Mouse (Mus musculus) gastrocnemius, postnatal 25 days (tissue): ENCODE data around the gene Cnbd2. TPM values are rescaled to one million over a fixed set of nuclear protein-coding genes. Genes with fewer than 3 reads are reported as not detected.

Experiments used
- DNase-seq: peaks from one replicate; pipeline ENCODE4 v3.0.0; 2022
- long read RNA-seq, 2 experiments: library from polyadenylated mRNA; stranded (forward); transcript quantifications; one replicate each; pipeline ENCODE4 v2.0.0; 2021
- total RNA-seq, 2 experiments: library from RNA; stranded (reverse); gene quantifications; 1 replicate in 1 of 2; 2 replicates in 1 of 2; pipeline ENCODE4 v1.2.3; 2021

Gene Cnbd2
- under 1 TPM; 0.84 to 0.91 TPM for total RNA-seq
- long read RNA-seq, experiment 1, partial matches to known transcripts: 0 of 4 reads
- long read RNA-seq, experiment 1, other reads (novel, unspliced or antisense): 4 of 4 reads
- long read RNA-seq, experiment 2, partial matches to known transcripts: 1 of 3 reads
- long read RNA-seq, experiment 2, other reads (novel, unspliced or antisense): 1 of 3 reads

DNA sequence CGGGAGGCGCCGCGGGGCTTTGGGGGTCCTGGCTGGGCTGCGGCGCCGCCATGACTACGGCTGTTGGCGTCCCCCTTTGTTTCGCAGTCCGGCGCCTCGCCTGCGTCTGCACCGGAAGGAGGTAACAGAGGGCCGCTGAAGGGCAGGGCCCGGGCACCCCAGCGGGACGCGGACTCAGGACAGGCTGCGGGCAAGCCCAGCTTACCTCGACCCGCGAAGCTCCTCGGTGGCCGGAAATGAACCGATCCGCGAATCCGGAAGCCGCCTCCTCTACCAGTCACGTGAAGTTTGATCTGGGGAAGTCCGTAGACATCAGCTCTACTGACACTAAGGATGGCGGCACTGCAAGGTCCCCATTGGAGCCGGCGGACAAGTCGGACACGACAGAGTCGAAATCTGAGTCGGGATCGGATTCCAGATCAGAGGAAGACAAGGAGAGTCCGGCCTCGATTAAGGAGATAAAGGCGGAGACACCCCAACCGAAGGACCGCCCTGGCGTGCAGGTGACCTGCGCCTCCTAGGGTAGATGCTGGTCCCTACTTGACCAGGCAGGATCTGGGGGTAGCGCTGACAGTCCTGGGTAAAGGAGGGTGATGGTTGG lies at the start of gene Cnbd2, which contains the start of gene Scand1:
Gene Cnbd2, plus strand, starts transcription at position 3 of the 601 bp plus-strand sequence.
Gene Scand1, minus strand, starts transcription at position 408 of the 601 bp plus-strand sequence.
- DNase-seq: peak; percentile 80

DNA sequence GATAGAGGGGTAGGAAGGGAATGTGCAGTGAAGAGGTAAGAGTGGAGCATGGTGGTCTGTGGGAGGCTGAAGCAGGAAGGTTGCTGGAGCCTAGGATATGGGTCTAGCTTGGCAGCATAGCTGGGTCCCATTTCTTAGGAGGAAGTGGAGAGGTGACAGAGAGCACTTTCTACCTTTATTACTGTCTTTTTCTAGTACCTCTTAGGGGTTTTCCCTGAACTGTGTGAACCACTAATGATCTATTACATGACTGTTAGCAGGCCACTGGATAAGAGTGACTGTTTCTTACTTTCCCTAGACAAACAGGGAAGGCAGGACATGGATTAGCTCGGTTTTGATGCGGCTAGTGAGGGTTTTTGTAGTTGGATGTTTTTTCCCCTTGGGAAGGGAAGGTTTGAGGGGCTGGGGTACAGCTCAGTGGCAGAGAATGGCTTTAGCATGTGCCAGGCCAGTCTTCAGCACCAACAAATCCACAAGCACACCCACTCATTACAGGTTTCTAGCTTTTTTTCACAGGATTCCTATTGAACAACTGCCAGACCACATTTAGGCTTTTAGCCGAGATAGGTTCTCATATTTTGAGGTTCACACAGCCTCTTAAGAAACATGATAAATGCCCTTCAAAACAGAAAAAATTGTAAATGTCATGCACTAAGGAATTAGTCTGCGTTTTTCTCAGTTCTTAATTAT lies 48.8 kb upstream of the Cnbd2 start:
- no peak for DNase-seq

DNA sequence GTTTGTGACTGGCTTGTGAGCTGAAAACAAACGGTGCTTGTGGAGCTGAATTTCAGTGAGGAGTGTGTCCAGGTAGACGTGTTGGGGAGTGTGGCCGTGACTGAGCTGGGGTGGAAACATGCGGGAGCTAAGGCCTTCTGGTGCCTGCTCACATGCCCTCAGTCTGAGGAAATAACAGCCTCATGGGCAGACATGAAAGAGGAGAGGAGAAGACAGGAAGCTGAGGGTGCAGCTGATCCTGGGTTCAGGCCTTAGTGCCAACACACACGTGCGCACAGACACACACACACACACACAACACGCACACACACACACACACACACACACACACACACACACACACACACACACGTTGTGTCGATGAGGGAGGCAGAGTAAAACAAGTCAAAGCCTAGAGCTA lies 44.5 kb upstream of the Cnbd2 start:
- no peak for DNase-seq

DNA sequence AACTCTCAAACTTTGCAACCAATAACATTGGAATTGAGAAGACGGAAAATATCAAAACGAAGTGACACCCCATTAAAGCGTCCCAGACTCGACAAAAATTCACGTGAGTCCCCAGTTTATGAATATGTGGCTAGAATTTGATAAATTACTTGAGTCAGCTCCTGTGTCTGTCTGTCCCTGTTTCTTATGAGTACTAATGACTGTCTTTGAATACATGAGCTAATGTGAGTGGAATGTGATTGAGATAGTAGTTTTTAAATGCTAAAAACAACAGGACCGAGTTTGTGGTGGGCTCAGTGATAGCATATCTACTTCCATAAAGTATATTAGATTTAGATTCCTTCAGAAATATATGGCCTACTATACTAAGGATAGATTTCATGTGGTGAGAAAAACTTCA lies 39.5 kb upstream of the Cnbd2 start:
- DNase-seq: no peak

DNA sequence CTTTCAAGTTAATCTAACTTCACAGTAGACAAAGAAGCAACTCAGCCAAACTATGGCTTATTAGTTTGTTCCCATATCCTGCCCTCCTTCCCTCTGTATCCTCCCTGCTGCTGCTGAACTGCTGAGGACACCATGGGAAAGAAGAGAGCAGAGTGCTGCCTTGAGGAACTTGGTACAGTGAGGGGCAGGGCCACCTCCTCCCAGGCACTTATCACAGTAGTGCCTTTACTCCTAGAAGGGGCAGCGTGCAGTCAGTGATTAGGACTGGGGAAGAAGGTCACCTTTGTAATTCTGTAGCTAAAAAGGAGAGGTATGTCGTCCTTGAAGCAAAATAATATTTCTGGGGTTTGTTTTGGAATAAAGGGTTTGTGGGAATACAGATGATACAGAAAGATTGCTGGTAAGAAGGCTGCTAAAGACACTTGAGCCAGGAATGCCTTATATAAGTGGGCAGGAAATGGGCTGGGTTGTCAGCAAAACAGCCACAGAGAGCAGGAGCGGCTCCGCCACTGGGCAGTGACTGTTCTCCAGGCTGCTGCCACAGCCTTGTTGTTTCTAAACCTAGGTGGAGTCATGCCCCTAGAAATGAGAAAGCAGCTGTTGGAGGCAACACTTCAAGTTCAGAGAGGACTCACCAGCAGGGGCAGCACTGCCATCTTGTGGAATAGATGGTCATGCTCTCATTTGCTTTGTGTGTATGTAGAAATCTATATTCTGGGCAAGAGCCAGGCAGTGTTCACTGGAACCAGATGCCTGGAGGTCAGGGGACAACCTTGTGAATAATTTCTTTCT lies 33.7 kb upstream of the Cnbd2 start:
- peak; percentile 78 for DNase-seq

DNA sequence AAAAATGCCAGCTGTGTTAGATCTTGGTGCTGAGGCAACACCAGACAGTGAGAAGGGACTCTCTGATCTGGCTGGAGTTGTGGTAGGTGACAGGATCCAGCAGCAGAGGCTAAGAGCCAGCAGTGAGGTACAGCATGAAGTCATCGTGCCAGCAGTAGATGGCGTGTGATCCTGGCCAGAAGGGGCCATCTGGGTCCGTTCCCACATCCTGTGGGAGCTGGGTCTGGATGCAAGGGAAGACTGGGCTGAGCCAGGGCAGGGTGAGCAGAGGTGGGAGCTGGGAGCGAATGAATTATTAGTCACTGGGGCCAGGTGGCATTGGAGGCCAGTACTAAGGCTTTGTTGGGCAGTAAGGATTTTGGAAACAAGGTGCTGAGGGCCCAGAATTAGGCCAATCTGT lies 30.9 kb upstream of the Cnbd2 start:
- DNase-seq: no peak

DNA sequence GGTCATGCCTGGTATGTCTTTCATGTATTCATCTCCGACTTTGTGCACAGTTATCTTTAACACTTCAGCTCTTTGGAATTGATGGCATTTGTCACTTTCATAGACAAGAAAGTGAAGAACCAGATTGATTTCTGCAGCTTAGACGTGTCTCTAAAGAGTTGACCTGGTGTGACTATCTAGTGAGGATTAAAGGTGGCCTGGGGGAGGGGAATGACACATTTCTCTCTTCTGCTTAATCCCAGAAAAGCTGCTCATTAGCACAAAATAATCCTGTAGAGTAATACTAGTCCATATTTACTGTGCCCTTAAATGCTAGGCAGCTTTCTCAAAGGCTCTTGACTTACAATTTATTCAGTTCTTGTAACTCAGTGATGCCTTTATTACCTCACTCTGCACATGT lies 26.9 kb upstream of the Cnbd2 start:
- no peak for DNase-seq

DNA sequence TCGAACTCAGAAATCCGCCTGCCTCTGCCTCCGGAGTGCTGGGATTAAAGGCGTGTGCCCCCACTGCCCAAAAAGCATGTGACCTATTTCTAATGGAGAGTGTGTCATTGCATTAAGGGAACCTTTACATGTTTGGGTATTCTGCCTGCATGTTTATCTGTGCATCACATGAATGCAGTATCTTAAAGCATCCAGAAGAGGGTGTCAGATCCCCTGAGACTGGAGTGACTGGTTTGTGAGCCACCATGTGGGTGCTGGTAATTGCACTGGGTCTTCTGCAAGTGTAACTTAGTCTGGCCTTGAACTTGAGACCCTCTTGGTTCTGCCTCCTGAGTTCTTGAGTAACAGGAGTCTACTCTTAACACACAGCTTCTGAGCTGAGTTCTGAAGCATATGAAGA lies 25.4 kb upstream of the Cnbd2 start:
- DNase-seq: no peak

DNA sequence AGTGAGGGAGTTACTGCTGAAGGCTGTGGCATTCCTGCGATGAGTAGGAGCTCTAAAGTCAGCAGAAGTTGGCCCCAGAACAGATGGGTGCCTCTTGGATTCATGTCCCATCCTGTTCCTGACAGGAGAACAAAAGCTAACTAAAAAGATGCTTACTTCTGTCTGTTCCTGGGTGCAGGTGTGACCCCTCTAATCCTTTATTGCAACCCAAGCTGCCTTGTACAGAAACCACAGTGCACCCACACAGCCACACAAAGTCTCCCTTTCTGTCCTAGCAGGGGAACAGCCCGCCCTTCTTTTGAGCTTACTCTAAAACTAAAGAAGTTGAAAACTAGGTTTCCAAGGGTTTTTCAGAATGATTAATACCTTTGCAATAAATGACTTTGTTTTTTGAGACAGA lies 23.9 kb upstream of the Cnbd2 start:
- no peak for DNase-seq

DNA sequence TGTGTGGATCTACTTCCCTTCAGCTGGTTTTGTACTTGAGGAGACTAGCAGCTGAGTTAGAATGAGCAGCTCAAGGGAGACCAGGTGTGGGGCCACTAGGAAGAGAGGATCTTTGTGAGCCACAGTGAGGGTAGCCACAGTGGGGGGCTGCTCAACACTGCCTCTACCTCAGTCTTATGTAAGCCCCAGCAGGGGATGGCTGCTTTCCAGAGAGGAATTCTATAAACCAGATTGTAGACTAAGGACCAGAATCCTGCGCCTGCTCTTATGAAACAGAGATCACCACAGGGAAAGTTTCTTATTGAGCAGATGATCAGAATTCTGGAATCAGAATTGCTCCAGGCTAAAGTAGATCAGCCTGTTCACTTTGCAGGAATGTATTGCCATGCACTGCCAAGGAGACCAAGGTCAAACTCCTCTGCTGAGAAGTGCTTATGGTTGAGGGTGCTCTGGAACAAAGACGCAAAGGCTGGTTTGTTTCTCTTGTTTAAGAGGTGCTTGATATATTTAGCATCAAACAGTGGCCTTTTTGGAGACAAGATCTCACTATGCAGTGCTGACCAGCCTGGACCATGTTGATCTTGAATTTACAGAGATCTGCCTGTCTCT lies 22.4 kb upstream of the Cnbd2 start:
- no peak for DNase-seq

DNA sequence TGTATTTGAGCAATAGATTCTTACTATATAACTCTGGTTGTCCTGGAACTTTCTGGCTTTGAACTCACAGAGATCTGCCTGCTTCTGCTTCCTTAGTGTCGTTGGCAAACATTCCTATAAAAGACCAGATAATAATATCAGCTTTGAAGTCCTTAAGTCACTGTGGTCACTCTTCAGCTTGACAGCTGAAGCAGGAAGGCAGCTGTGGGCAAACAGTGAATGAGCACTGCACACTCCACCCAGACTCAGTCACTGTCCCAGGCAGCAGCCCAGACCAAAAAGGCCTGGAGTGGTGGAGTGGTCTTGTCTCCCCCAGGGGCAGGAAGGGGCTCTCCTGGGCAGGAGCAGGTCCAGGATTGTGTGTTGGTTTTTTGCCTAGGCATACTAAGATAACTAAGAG lies 20.1 kb upstream of the Cnbd2 start:
- no peak for DNase-seq

DNA sequence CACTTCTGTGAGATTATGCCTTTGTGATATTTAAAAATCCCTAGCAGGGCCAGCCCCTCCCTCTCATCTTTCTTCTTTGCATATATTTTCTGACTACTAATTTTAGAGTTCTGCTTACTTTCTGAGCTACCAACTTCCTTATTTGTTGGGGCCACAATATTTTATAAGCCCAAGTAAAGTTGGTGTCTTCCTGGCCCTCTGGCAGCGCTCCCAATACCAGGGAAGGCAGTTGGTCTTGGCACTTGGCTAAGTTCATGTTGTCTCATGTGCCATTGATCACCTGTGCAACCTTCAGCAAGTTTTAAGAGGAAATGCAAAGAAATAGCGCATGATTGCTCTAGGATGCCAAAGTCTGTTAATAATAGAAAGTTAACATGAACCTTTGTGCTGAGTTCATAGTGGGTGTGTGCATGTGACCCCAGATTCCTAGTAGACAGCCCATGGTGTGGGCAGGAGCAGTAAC lies 16.5 kb upstream of the Cnbd2 start:
- DNase-seq: no peak

DNA sequence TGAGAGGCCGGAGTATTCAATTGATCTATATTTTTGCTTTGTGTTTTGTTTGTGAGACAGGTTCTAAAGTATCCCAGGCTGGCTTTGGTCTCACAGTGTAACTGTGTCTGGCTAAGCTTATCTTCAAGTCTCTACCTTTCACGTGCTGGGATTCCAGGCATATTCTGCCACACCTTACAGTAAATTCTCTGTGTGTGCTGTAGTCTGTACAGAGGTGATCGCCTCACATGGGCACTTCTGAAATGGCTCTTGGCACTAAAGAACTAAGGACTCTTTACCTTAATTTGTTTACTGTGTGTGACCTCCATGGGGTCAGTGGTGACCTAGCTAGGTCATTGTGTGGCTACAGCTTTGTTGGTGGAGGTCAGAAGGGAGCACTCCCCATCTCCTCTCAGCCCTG lies 15.9 kb upstream of the Cnbd2 start:
- DNase-seq: no peak

DNA sequence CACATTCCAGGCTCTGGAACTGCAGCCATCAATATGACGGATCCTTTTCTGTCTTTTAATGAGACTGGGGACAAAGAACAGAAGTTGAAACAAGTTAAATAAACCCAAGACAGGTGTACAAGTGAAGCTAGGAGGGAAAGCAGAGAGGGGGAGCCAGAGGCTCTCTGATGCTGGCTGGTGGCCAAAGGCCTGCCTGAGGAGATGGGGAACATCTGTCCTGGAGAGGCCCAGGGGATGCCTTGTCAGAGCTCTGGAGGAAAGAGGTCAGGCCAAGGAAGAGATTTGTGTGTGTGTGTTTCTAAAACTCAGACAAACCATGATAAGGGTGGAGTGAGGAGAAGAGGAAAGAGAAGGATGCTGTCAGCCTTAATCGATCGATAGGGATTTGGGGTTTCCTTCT lies 14.4 kb upstream of the Cnbd2 start:
- no peak for DNase-seq

DNA sequence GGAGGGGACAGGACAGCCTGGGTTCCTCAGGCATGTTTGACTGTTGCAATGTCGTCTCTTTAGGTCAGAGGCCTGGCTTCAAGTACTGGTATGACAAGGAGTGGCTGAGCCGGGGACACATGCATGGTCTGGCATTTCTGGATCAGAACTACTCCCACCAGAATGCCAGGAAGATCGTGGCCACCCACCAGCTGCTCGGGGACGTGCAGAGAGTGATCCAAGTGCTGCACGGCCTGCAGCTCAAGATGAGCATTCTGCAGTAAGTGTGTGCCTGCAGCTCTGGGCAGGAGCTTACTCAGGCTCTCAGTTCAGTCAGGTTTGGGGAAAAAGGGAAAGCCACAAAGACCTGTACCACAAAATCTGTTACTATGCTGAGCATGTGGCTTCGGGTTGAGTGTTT lies 13.6 kb upstream of the Cnbd2 start:
- DNase-seq: no peak

DNA sequence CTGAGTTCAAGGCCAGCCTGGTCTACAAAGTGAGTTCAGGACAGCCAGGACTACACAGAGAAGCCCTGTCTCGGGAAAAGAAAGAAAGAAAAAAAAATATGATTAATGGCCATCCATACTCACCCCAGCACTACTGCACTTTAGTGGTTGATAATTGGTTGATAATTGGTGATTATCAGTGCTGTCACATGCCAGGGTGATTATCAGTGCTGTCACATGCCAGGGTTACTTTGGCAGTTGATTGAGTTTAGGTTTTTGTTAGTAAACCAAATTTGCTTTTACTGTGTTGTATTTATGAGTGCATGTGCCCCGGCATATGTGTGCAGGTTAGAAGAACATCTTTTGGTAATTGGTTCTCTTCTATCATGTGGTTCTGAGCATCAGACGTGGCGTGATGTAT lies 10.0 kb upstream of the Cnbd2 start:
- DNase-seq: no peak

DNA sequence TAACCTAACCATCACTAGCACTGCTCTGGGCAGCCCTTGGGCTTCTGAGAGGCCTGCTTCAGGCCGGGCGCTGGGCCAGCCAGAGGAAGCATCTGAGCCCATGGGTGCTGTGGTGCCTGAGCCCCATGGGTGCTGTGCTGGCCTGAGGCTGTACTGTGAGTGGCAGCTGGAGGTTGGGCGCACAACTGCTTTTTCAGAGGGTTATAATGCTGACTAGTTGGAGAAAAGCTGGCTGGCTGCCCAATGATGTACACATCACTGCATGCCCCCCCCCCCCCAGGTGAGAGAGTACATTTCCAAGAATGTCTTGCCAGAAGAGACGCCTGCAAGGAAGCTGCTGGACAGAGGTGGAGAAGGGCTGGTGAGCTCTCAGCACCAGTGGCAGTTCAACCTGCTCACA lies 7.7 kb upstream of the Cnbd2 start:
- no peak for DNase-seq

DNA sequence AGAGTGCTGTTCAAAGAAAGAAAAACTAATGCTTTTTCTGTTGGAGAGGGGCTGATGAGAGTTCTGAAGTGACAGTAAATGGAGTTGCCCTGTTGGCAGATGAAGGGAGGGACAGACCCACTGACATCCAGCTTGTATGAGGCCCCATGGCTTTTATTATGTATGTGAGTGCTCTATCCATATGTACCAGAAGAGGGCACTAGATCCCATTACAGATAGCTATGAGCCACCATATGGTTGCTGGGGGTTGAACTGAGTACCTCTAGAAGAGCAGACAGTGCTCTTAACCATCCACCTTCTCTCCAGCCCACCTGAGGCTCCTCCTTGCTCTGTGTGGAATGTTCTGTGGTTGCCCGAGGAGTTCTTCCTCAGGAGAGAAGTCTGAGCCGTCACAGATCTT lies 6.3 kb upstream of the Cnbd2 start:
- no peak for DNase-seq

DNA sequence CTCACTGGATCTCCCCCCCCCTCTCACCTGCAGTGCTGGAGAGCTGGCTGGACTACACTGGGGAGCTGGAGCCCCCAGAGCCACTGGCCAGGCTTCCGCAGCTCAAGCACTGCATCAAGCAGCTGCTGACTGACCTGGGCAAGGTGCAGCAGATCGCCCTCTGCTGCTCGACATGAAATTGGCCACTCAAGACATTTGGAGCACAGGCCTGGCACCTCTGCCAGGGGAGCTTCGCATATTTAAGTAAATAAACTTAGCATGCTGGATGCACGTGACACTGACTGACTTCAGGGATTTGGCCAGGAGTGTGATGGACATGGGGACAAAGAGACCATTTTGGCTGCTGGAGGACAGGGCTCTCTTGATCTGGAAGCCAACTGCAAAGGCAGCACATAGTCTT lies 4.8 kb upstream of the Cnbd2 start:
- DNase-seq: no peak

DNA sequence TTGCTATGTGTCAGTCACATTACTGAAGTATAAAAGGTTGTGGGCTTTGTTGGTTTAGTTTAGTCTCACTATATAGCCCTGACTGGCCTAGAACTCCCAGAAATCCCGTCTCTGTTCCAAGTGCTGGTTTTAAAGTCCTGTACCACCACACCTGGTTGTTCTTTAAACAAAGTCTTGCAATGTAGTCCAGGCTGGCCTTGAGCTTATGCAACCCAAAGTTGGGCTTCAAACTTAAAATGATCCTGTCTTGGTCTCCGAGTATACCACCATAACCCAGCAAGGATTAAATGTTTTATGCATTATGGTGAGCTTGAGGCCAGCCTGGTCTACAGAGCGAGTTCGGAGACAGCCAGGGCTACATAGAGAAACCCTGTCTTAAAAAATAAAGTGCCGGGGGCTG lies 2.2 kb upstream of the Cnbd2 start:
- no peak for DNase-seq

DNA sequence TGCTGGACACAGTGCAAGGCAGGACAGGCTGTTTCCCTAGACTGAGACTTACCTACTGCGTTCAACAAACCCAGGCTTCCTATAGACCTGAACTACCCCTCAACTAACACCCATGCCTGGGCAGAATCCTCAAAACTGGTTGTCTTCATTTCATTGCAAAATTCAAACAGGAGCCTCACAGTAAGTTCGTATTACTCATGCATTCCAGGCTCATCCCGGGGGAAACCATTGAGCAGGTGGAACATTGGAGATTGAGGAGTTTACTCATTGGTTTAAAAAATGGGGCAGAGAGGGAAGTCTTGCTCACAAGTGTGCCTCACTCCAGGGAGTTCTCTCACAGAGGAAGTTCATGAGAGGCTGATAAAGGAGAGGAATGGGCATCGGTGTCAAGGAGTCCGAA lies 1.6 kb upstream of the Cnbd2 start:
- no peak for DNase-seq

DNA sequence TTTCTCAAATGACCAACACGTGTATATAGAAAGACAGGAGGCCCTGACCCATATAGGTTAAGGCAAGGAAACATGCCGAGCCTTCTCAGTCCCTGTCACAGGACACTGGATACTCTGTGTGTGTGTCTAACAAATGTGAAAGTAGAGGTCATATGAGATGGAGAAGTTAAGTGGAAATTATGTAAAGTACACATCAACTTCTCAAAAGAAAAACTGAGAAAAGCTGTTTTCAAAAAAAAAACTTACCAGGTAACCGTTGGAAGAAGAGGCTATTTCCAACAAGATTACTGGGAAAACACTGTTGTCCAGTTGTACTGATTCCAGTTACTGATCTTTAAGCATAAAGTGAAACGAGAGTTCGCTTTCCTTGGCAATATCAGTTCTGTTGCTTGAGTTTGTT lies 1.2 kb upstream of the Cnbd2 start:
- no peak for DNase-seq

DNA sequence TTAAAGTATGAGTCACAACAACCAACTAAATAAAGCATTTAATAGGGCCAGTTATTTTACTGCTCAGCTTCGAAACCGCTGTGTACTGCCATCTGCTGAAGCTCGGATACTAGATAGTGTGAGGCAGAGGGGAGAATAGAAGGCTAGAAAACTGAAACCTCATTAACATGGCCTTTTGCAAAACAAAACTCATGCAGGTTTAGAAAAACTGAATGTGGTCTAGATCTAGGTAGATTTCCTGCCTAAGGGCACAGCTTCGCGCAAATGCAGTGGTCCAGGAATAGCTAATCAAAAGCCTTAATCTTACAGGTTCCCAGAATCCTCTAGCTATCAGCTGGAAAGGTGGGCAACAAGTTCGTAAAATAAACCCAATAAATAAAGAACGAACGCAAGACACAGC lies 658 bp upstream of the Cnbd2 start:
- DNase-seq: no peak
